Mouse (Mus musculus): ENCODE results near the gene Slc4a2. TPM values are rescaled to one million over a fixed set of nuclear protein-coding genes. Genes with fewer than 3 reads are reported as not detected.

Slc4a2 gene
- polyA plus RNA-seq, 1 experiment from 2014 or later: 8.3 TPM

- no peak overlapping the region for H3K4me3 ChIP-seq (ENCODE audit: low read depth, low read length)
- no peak overlapping the region for H3K9ac ChIP-seq (replicated peaks)
- peaks cover 23% of the 10 kb centered on the region for H3K4me1 ChIP-seq (ENCODE audit: insufficient read depth)
- no peak overlapping the region for H3K4me2 ChIP-seq (ENCODE audit: low read depth, low read length)
- ATAC-seq: no peak
- H3K27me3 ChIP-seq (ENCODE audit: insufficient read depth, low read length): no peaks in the 10 kb centered on the region
- 66% methylated on average over 6 of the region's 6 CpGs for WGBS (ENCODE audit: insufficient replicate concordance)
- TF ChIP-seq EP300 (IDR thresholded peaks at IDR 0.05; ENCODE audit: low read depth): no peak
- TF ChIP-seq CTCF (IDR thresholded peaks at IDR 0.05; ENCODE audit: low read depth): no peak
- H3K27ac ChIP-seq (ENCODE audit: low read depth): no peak overlapping the region
- no peaks in the 10 kb centered on the region for H3K36me3 ChIP-seq (replicated peaks; ENCODE audit: insufficient read depth, low read length)
- no peak for DNase-seq
- H3K9me3 ChIP-seq (ENCODE audit: low read length): no peaks in the 10 kb centered on the region
These were observed 42.2 kb upstream of the Slc4a2 start for GRCm38 (mm10) chr5:24381486-24381885.

- H3K9me3 ChIP-seq (ENCODE audit: low read length): no peaks in the 10 kb centered on the region
- TF ChIP-seq EP300 (IDR thresholded peaks at IDR 0.05; ENCODE audit: low read depth) (no peak), CTCF (IDR thresholded peaks at IDR 0.05; ENCODE audit: low read depth) (no peak)
- H3K27me3 ChIP-seq (ENCODE audit: insufficient read depth, low read length): no peaks in the 10 kb centered on the region
- no peaks in the 10 kb centered on the region for H3K36me3 ChIP-seq (replicated peaks; ENCODE audit: insufficient read depth, low read length)
- H3K4me2 ChIP-seq (ENCODE audit: low read depth, low read length): no peak overlapping the region
- H3K27ac ChIP-seq (ENCODE audit: low read depth): no peak overlapping the region
- H3K4me1 ChIP-seq (ENCODE audit: insufficient read depth): peaks cover 24% of the 10 kb centered on the region
- no peak for ATAC-seq
- no peak overlapping the region for H3K4me3 ChIP-seq (ENCODE audit: low read depth, low read length)
- WGBS (ENCODE audit: insufficient replicate concordance): 59% methylated on average over 2 of the region's 2 CpGs
- H3K9ac ChIP-seq (replicated peaks): no peak overlapping the region
- DNase-seq: no peak
These were observed 41.6 kb upstream of the Slc4a2 start for GRCm38 (mm10) chr5:24381988-24382387.

GRCm38 (mm10) chr5:24383026-24383859 is 40.4 kb upstream of the Slc4a2 start:
- TF ChIP-seq EP300 (IDR thresholded peaks at IDR 0.05; ENCODE audit: low read depth) (no peak), CTCF (IDR thresholded peaks at IDR 0.05; ENCODE audit: low read depth) (peak; percentile 81)
- 2% methylated on average over 34 of the region's 34 CpGs for WGBS (ENCODE audit: insufficient replicate concordance)
- Histone ChIP-seq H3K27me3 (ENCODE audit: insufficient read depth, low read length) (peaks cover 8% of the 10 kb centered on the region), H3K4me2 (ENCODE audit: low read depth, low read length) (peak overlapping the region; percentile 67), H3K27ac (ENCODE audit: low read depth) (peak overlapping the region; percentile 44), H3K9me3 (ENCODE audit: low read length) (no peaks in the 10 kb centered on the region), H3K4me3 (ENCODE audit: low read depth, low read length) (peak overlapping the region; percentile 49), H3K9ac (replicated peaks) (peak overlapping the region; percentile 36), H3K4me1 (ENCODE audit: insufficient read depth) (peaks cover 37% of the 10 kb centered on the region), H3K36me3 (replicated peaks; ENCODE audit: insufficient read depth, low read length) (no peaks in the 10 kb centered on the region)
- DNase-seq (peak; percentile 94), ATAC-seq (peak; percentile 96)

- Histone ChIP-seq H3K9me3 (ENCODE audit: low read length) (no peaks in the 10 kb centered on the region), H3K4me1 (ENCODE audit: insufficient read depth) (peaks cover 48% of the 10 kb centered on the region), H3K9ac (replicated peaks) (no peak overlapping the region), H3K27ac (ENCODE audit: low read depth) (no peak overlapping the region; the same call in 1 of the 2 replicates), H3K4me2 (ENCODE audit: low read depth, low read length) (0 out of 2 replicates have a peak overlapping the region, but pooled peaks have one; percentile 18), H3K4me3 (ENCODE audit: low read depth, low read length) (no peak overlapping the region), H3K27me3 (ENCODE audit: insufficient read depth, low read length) (peaks cover 9% of the 10 kb centered on the region), H3K36me3 (replicated peaks; ENCODE audit: insufficient read depth, low read length) (no peaks in the 10 kb centered on the region)
- ATAC-seq: no peak
- WGBS (ENCODE audit: insufficient replicate concordance): 35% methylated on average over 6 of the region's 6 CpGs
- TF ChIP-seq EP300 (IDR thresholded peaks at IDR 0.05; ENCODE audit: low read depth): no peak
- TF ChIP-seq CTCF (IDR thresholded peaks at IDR 0.05; ENCODE audit: low read depth): no peak
- DNase-seq: no peak
These were observed 39.2 kb upstream of the Slc4a2 start for GRCm38 (mm10) chr5:24384407-24384806.

- no peak overlapping the region for H3K9ac ChIP-seq (replicated peaks)
- H3K4me2 ChIP-seq (ENCODE audit: low read depth, low read length): no peak overlapping the region
- peaks cover 9% of the 10 kb centered on the region for H3K27me3 ChIP-seq (ENCODE audit: insufficient read depth, low read length)
- WGBS (ENCODE audit: insufficient replicate concordance): 85% methylated on average over 5 of the region's 5 CpGs
- TF ChIP-seq EP300 (IDR thresholded peaks at IDR 0.05; ENCODE audit: low read depth): no peak
- peaks cover 54% of the 10 kb centered on the region for H3K4me1 ChIP-seq (ENCODE audit: insufficient read depth)
- no peak overlapping the region for H3K4me3 ChIP-seq (ENCODE audit: low read depth, low read length)
- H3K27ac ChIP-seq (ENCODE audit: low read depth): no peak overlapping the region
- H3K9me3 ChIP-seq (ENCODE audit: low read length): no peaks in the 10 kb centered on the region
- no peaks in the 10 kb centered on the region for H3K36me3 ChIP-seq (replicated peaks; ENCODE audit: insufficient read depth, low read length)
- ATAC-seq (no peak), DNase-seq (no peak)
These were observed 38.3 kb upstream of the Slc4a2 start for GRCm38 (mm10) chr5:24385374-24385773.

GRCm38 (mm10) chr5:24385887-24386550 is 37.6 kb upstream of the Slc4a2 start:
- Histone ChIP-seq H3K9ac (replicated peaks) (no peak overlapping the region), H3K27me3 (ENCODE audit: insufficient read depth, low read length) (peaks cover 9% of the 10 kb centered on the region), H3K27ac (ENCODE audit: low read depth) (no peak overlapping the region), H3K4me3 (ENCODE audit: low read depth, low read length) (no peak overlapping the region), H3K4me2 (ENCODE audit: low read depth, low read length) (no peak overlapping the region), H3K4me1 (ENCODE audit: insufficient read depth) (peaks cover 54% of the 10 kb centered on the region), H3K9me3 (ENCODE audit: low read length) (no peaks in the 10 kb centered on the region), H3K36me3 (replicated peaks; ENCODE audit: insufficient read depth, low read length) (no peaks in the 10 kb centered on the region)
- ATAC-seq (no peak), DNase-seq (no peak)
- TF ChIP-seq CTCF (IDR thresholded peaks at IDR 0.05; ENCODE audit: low read depth) (no peak), EP300 (IDR thresholded peaks at IDR 0.05; ENCODE audit: low read depth) (no peak)
- 77% methylated on average over 10 of the region's 10 CpGs for WGBS (ENCODE audit: insufficient replicate concordance)

Data from liver, postnatal 0 days (tissue).